Mouse (Mus musculus) midbrain, embryonic 13.5 days (tissue): ENCODE results near the gene Spn. TPM values are rescaled to one million over a fixed set of nuclear protein-coding genes. Genes with fewer than 3 reads are reported as not detected.

Source experiments
- ATAC-seq: fragments of 200-750 bp; cut with Nextera tagmentation; 2 replicates; pipeline ENCODE4 v1.8.0; 2017; ENCODE audit warnings: mild to moderate bottlenecking, moderate TSS enrichment, moderate library complexity
- H3K27ac ChIP-seq: fragments of 300-500 bp; sonication (generic); 2 replicates; pipeline ENCODE4 v1.5.1; 2015; ENCODE audit warnings: inconsistent platforms, mild to moderate bottlenecking, moderate library complexity
- H3K27me3 ChIP-seq: fragments of 300-500 bp; sonication (generic); 2 replicates; pipeline ENCODE4 v1.6.1; 2015; ENCODE audit warnings: mild to moderate bottlenecking, inconsistent platforms
- H3K36me3 ChIP-seq: fragments of 300-500 bp; sonication (generic); 2 replicates; pipeline ENCODE4 v1.6.1; 2015; ENCODE audit warnings: mild to moderate bottlenecking, inconsistent platforms
- H3K4me1 ChIP-seq: fragments of 300-500 bp; sonication (generic); replicated peaks from 2 replicates; pipeline ENCODE4 v1.6.1; 2015; ENCODE audit warnings: inconsistent platforms
- H3K4me2 ChIP-seq: fragments of 300-500 bp; sonication (generic); replicated peaks from 2 replicates; pipeline ENCODE4 v1.6.1; 2015; ENCODE audit warnings: moderate library complexity, mild to moderate bottlenecking, inconsistent platforms
- H3K4me3 ChIP-seq: fragments of 300-500 bp; sonication (generic); replicated peaks from 2 replicates; pipeline ENCODE4 v1.5.1; 2015; ENCODE audit warnings: mild to moderate bottlenecking, inconsistent platforms
- H3K9ac ChIP-seq: fragments of 300-500 bp; sonication (generic); replicated peaks from 2 replicates; pipeline ENCODE4 v1.6.1; 2015; ENCODE audit warnings: mild to moderate bottlenecking, inconsistent platforms
- H3K9me3 ChIP-seq: fragments of 300-500 bp; sonication (generic); 2 replicates; pipeline ENCODE4 v1.6.1; 2016; ENCODE audit warnings: mild to moderate bottlenecking, inconsistent platforms
- WGBS: fragments of 180-500 bp; shearing (Covaris S2); methylation state at CpG from one replicate; pipeline ENCODE4 v1.1.7; 2015; 5-methylcytosine and 5-hydroxymethylcytosine counted together
- polyA plus RNA-seq: library from polyadenylated mRNA; unstranded; fragments of >200 nt; fragmentation: Nextera tagmentation; extraction: Ambion mirVana; gene quantifications from 2 replicates; pipeline ENCODE4 v1.2.1, GENCODE M21; 2015

Gene Spn
- polyA plus RNA-seq, 1 experiment from 2014 or later: 0.09 TPM

DNA sequence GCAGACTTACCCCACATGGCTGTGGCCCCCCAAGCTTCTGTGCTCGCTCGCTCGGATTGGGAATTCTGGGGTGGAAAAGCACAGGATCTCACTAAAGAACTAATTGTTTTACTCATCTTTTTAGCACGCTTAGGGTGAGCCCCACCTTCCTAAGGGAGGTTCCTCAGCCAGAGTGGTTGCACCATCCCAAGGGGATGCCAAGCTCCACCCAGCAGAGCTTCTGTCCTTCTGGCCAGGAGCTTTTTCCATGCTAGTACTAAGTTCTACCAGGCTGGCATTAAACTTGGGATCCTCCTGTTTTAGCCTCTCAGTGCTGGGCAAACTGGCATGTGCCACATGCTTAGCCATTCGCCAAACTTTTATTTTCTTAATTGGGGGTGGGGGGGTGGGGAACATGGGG lies 24.9 kb upstream of the Spn start:
- WGBS: 88% methylated on average over 5 of the region's 5 CpGs
- H3K9ac ChIP-seq: no peak overlapping the region
- no peak overlapping the region for H3K4me2 ChIP-seq
- H3K4me3 ChIP-seq: no peak overlapping the region
- H3K27ac ChIP-seq: no peak overlapping the region
- no peaks in the 10 kb centered on the region for H3K36me3 ChIP-seq
- H3K27me3 ChIP-seq: no peaks in the 10 kb centered on the region
- no peaks in the 10 kb centered on the region for H3K9me3 ChIP-seq
- no peaks in the 10 kb centered on the region for H3K4me1 ChIP-seq
- ATAC-seq: no peak

DNA sequence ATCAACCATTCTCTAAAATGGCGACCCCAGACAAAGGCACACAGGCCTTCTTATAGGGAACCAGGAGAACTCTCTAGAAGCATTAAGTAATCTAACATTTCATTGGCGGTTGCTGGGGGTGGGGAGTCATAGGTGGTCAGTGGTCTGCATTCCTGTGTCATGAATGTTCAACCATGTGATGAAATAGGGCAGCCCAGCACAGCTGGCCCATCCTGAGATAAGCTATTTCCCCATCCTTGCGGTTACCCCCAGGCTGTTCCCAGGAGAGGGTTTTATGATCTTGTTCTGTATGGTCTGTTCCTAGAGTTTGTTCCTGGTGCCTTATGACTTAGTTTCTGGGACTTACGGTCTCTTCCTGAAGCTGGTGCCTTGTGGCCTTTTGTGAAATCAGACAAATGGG lies 19.9 kb upstream of the Spn start:
- H3K4me2 ChIP-seq: no peak overlapping the region
- ATAC-seq: no peak
- no peak overlapping the region for H3K27ac ChIP-seq
- no peak overlapping the region for H3K9ac ChIP-seq
- H3K36me3 ChIP-seq: no peaks in the 10 kb centered on the region
- WGBS: 93% methylated on average over 4 of the region's 4 CpGs
- H3K27me3 ChIP-seq: no peaks in the 10 kb centered on the region
- H3K4me3 ChIP-seq: no peak overlapping the region
- H3K9me3 ChIP-seq: no peaks in the 10 kb centered on the region
- no peaks in the 10 kb centered on the region for H3K4me1 ChIP-seq

DNA sequence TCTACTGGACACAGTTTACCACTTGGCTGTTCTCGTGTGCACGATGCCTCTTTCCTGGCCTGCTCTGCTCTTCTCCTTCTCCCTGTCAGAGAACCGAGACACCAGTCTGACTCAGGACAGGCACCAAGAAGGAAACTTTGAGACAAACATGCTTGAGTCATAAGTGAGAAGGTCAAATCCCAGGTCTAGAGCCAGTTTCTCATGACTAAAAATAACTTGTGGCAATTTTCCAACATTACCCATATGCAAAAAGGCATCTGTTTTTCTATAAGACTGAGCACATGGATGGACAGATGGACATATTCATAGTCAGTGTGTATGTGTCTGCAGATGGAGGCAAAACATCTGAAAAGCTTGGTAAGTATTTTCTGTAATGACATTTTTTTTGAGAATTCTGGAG lies 15.9 kb upstream of the Spn start:
- no peaks in the 10 kb centered on the region for H3K4me1 ChIP-seq
- no peak overlapping the region for H3K27ac ChIP-seq
- H3K4me2 ChIP-seq: no peak overlapping the region
- WGBS: 85% methylated on average over 3 of the region's 3 CpGs
- no peak for ATAC-seq
- H3K27me3 ChIP-seq: no peaks in the 10 kb centered on the region
- H3K9me3 ChIP-seq: no peaks in the 10 kb centered on the region
- H3K36me3 ChIP-seq: no peaks in the 10 kb centered on the region
- H3K4me3 ChIP-seq: no peak overlapping the region
- no peak overlapping the region for H3K9ac ChIP-seq

DNA sequence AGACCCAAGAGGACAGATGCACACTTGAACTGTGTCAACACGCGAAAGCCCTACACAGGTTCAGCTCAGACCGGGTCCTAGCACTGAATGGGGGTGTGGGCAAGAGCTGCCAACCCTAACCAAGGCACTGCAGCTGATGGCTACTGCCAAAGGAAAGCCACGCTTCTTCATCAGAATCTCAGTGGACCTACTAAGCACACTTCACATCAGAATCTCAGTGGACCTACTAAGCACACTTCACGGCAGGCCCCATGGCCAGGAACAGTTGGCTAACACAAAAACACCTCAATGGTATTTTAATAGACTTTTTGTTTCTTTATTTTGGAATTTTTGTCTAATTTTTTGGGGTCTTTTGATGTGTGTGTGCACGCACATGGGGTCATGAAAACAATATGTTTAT lies 14.8 kb upstream of the Spn start:
- no peak overlapping the region for H3K4me2 ChIP-seq
- H3K4me3 ChIP-seq: no peak overlapping the region
- no peaks in the 10 kb centered on the region for H3K4me1 ChIP-seq
- H3K36me3 ChIP-seq: no peaks in the 10 kb centered on the region
- H3K27me3 ChIP-seq: no peaks in the 10 kb centered on the region
- ATAC-seq: no peak
- 96% methylated on average over 6 of the region's 6 CpGs for WGBS
- no peak overlapping the region for H3K27ac ChIP-seq
- no peaks in the 10 kb centered on the region for H3K9me3 ChIP-seq
- no peak overlapping the region for H3K9ac ChIP-seq

DNA sequence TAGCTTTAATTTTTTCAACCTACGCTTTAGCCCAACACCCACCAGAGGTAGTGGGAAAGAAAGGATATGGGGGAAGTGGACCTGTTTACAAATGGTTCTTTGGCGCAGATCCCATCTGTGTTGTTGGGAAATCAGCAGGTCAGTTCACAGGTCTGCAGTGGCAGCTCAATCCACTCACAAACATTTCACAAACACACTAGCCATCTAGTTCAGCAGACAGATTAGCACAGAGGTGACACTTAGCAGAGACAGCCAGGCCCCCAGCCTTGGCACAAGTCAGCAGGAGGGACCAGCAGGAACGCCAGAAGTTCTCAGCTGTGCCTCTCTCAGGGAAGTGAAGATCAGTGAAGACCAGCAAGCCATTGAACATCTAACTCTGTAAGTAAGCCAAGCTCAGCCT lies 10.3 kb upstream of the Spn start:
- ATAC-seq: no peak
- 75% methylated on average over 3 of the region's 3 CpGs for WGBS

DNA sequence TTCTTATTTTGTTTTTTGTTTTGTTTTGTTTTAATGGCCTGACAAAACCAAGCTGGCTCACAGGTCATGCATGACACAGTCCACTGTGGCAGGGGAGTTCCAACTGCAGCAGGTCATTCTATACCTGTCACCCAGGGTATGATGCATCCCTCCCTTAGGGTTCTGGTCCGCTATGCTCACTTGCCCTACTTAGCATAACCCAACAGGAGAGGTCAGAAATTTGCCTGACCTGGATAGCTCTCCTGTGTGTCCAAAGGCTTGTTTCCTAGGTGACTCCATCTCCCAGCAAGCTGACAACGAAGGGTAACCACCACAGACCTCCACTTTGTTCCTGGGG lies 8.6 kb upstream of the Spn start:
- Histone ChIP-seq H3K4me2 (no peak overlapping the region), H3K9me3 (no peaks in the 10 kb centered on the region)
- 37% methylated on average over 2 of the region's 2 CpGs for WGBS

More for the DNA sequence above, 10.3 kb upstream of the Spn start:
- H3K36me3 ChIP-seq: no peaks in the 10 kb centered on the region
- no peak overlapping the region for H3K4me3 ChIP-seq
- H3K27ac ChIP-seq: no peak overlapping the region
- H3K9ac ChIP-seq: no peak overlapping the region
- H3K9me3 ChIP-seq: no peaks in the 10 kb centered on the region
- no peak overlapping the region for H3K4me2 ChIP-seq
- H3K27me3 ChIP-seq: no peaks in the 10 kb centered on the region
- no peaks in the 10 kb centered on the region for H3K4me1 ChIP-seq

DNA sequence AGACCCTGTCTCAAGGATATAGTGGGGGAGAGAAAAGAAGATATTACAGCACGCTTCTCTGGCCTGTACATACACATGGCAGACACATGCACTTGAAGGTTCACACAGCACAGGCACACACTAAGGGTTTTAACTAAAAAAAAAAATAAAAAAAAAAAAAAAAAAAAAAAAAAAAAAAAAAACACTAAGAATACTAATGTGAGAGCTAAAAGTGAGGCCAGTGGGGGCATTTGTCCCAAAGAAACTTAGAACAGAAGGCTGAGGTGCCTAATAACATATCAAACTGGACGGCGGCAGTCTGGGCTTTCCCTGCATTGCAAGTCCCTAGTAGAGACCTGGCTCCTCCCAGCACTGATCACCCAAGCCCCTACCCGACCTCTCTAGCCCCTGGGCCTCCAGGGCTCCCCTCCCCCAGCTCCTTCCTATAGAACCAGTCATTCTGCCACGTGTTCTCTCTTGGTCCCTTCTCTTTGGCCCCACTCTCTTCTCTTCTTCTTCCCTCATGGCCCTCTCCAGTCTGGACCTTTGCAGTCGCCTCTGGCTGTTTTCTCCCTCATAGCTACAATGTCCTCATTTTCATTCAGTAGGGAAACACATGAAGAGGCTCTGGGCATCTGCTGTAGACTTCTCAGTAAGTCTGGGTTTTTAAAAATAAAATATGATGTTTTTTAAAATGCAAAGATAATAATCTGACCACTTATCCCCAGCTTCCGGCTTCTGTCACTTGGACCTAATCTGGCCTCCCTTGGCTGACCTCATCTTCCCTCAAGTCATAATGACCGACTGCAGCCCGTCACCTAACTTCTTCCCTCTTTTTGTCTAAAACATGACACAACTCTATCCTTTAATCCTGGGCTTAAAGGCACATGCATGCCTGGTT lies 8.0 kb upstream of the Spn start:
- no peak for ATAC-seq
- H3K27me3 ChIP-seq: no peaks in the 10 kb centered on the region
- no peaks in the 10 kb centered on the region for H3K4me1 ChIP-seq
- H3K27ac ChIP-seq: no peak overlapping the region
- no peaks in the 10 kb centered on the region for H3K36me3 ChIP-seq
- no peak overlapping the region for H3K4me3 ChIP-seq
- H3K9me3 ChIP-seq: no peaks in the 10 kb centered on the region
- WGBS: 47% methylated on average over 9 of the region's 9 CpGs
- H3K9ac ChIP-seq: no peak overlapping the region
- no peak overlapping the region for H3K4me2 ChIP-seq

More for the DNA sequence above, 8.6 kb upstream of the Spn start:
- Histone ChIP-seq H3K9ac (no peak overlapping the region), H3K4me1 (no peaks in the 10 kb centered on the region), H3K27me3 (no peaks in the 10 kb centered on the region), H3K4me3 (no peak overlapping the region), H3K27ac (no peak overlapping the region), H3K36me3 (no peaks in the 10 kb centered on the region)
- no peak for ATAC-seq

DNA sequence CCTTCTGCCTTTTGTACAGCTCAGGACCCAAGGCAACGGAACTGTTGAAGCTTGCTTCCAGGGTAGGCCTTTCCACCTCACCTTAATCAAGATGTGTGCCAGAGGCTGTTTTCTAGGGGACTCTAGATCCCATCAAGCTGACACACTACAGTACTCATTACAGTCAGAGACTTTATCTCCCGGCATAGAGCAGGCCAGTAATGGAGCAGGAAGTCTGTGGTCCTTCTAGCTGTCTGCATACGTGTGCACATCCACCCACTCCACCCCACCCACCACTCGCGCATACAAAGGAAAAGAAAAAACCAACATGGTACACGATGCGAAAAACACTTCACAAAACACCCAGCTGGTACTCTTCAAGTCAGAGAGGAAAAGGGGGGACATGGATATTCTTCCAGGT lies 6.8 kb upstream of the Spn start:
- Histone ChIP-seq H3K9ac (no peak overlapping the region), H3K4me1 (no peaks in the 10 kb centered on the region), H3K27me3 (no peaks in the 10 kb centered on the region), H3K27ac (no peak overlapping the region), H3K36me3 (no peaks in the 10 kb centered on the region), H3K9me3 (no peaks in the 10 kb centered on the region), H3K4me3 (no peak overlapping the region), H3K4me2 (no peak overlapping the region)
- 91% methylated on average over 7 of the region's 7 CpGs for WGBS
- no peak for ATAC-seq

DNA sequence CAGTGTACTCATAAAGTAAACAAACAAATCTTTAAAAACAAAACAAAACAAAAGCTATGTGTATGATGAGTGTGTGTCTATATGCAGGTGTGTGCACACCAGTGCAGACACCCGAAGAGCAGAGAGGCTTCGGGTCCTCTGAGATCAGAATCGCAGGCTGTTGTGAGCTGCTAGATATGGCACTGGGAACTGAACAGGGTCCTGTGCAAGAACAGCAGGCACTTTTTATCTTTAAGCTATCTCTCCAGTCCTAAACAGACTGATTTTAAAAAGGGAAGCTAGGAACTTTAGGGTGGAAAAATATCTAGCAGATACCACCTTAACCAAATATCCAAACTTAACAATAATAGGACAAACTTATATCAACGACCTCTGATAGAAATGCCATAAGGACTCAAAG lies 5.0 kb upstream of the Spn start:
- no peak for ATAC-seq
- 88% methylated on average over 4 of the region's 4 CpGs for WGBS
- no peak overlapping the region for H3K27ac ChIP-seq
- H3K4me2 ChIP-seq: no peak overlapping the region
- H3K9ac ChIP-seq: no peak overlapping the region
- H3K27me3 ChIP-seq: no peaks in the 10 kb centered on the region
- no peaks in the 10 kb centered on the region for H3K36me3 ChIP-seq
- H3K4me1 ChIP-seq: no peaks in the 10 kb centered on the region
- no peak overlapping the region for H3K4me3 ChIP-seq
- H3K9me3 ChIP-seq: no peaks in the 10 kb centered on the region

DNA sequence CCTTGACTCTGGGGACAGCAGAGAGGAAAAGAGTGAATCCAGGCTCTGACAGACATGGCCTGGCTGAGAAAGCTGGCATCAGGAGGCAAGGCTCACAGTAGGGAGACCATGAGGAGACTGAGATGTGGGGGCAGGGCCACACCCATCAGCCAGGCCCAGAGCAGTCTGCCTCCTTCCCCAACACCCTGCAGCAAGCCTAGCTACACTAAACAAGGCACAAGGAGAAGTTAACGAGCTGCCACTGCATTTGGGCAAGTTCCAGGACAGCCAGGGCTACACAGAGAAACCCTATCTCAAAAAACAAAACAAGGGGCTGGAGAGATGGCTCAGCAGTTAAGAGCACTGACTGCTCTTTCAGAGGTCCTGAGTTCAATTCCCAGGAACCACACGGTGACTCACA lies 4.6 kb upstream of the Spn start:
- Histone ChIP-seq H3K4me1 (no peaks in the 10 kb centered on the region), H3K4me2 (no peak overlapping the region), H3K4me3 (no peak overlapping the region), H3K9me3 (no peaks in the 10 kb centered on the region), H3K9ac (no peak overlapping the region), H3K36me3 (no peaks in the 10 kb centered on the region), H3K27ac (no peak overlapping the region), H3K27me3 (no peaks in the 10 kb centered on the region)
- ATAC-seq: no peak
- 62% methylated on average over 2 of the region's 2 CpGs for WGBS

DNA sequence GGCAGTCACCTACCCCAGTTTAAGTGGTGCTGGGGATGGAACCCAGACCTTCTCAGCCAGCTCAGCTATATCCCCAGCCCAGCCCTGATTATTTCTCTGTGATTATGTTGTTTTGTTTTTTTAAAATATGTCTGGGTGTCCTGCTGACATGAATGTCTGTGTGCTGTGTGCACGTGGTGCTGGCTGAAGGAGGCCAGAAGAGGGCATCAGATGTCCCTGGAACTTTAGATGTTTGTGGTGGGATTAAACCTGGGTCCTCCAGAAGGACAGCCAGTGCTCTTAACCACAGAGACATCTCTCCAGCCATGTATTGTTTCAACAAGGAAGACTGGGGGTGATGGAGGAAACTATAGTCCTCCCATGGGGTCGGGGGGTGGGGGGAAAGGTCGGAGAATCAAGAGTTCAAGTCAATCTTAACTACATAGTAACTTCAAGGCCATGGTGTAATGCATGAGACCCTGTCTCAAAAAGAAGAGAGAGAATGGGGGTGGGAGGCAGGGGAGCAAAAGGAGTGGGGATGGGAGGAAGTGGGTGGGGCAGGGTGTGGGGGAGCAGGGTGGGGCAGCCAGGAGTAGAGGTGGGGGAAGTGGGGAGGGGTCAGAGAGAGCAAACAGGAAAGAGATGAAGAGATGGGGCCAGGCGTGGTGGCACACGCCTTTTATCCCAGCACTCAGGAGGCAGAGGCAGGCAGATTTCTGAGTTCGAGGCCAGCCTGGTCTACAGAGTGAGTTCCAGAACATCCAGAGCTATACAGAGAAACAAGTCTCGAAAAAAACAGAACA lies 3.2 kb upstream of the Spn start:
- no peaks in the 10 kb centered on the region for H3K9me3 ChIP-seq
- H3K4me3 ChIP-seq: no peak overlapping the region
- no peak overlapping the region for H3K4me2 ChIP-seq
- no peaks in the 10 kb centered on the region for H3K4me1 ChIP-seq
- H3K36me3 ChIP-seq: no peaks in the 10 kb centered on the region
- ATAC-seq: no peak
- WGBS: 65% methylated on average over 7 of the region's 7 CpGs
- no peaks in the 10 kb centered on the region for H3K27me3 ChIP-seq
- no peak overlapping the region for H3K27ac ChIP-seq
- H3K9ac ChIP-seq: no peak overlapping the region

DNA sequence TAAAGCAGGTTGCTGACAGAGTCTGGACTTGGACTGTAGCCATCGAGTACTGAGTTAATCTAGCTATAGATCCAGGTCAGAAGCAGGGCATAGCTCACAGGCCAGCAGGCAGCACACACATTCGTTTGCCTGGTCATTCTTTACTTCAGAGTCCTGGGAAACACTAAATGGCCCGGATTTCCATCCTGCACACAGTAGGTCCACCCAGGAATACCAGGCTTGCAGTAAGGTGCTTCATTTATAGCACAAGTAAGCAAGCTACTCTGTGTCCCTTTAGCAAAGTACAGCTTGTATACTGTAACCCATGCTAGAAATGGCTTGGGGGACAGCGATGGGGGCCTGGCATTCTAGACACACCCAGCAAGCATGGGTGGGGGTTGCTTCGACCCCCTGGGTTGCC lies 1.9 kb upstream of the Spn start:
- H3K27me3 ChIP-seq: no peaks in the 10 kb centered on the region
- H3K9me3 ChIP-seq: no peaks in the 10 kb centered on the region
- no peaks in the 10 kb centered on the region for H3K4me1 ChIP-seq
- H3K9ac ChIP-seq: no peak overlapping the region
- H3K4me2 ChIP-seq: no peak overlapping the region
- H3K36me3 ChIP-seq: no peaks in the 10 kb centered on the region
- WGBS: 62% methylated on average over 5 of the region's 5 CpGs
- no peak overlapping the region for H3K27ac ChIP-seq
- ATAC-seq: no peak
- no peak overlapping the region for H3K4me3 ChIP-seq
